Mouse (Mus musculus) hindbrain, embryonic 14.5 days (tissue): ENCODE measurements around the gene Btbd18. TPM values are rescaled to one million over a fixed set of nuclear protein-coding genes. Genes with fewer than 3 reads are reported as not detected.

ENCODE experiments used
- ATAC-seq: fragments of 200-750 bp; cut with Nextera tagmentation; 2 replicates; pipeline ENCODE4 v1.8.0; 2017; ENCODE audit warnings: moderate number of reproducible peaks, mild to moderate bottlenecking, moderate TSS enrichment, moderate library complexity; ENCODE audit not compliant: low FRiP score
- DNase-seq: peaks from one replicate; pipeline ENCODE4 v3.0.0-alpha.2; 2015; ENCODE audit warnings: low spot score
- H3K27ac ChIP-seq: fragments of 300-500 bp; sonication (generic); 2 replicates; pipeline ENCODE4 v1.5.1; 2014; ENCODE audit warnings: mild to moderate bottlenecking, moderate library complexity
- H3K27me3 ChIP-seq: fragments of 300-500 bp; sonication (generic); 2 replicates; pipeline ENCODE4 v1.6.1; 2014; ENCODE audit warnings: mild to moderate bottlenecking, low read length, mixed read lengths; ENCODE audit not compliant: control insufficient read depth, insufficient read depth
- H3K36me3 ChIP-seq: fragments of 300-500 bp; sonication (generic); replicated peaks from 2 replicates; pipeline ENCODE4 v1.6.1; 2014; ENCODE audit not compliant: control insufficient read depth, insufficient read depth
- H3K4me1 ChIP-seq: fragments of 300-500 bp; sonication (generic); replicated peaks from 2 replicates; pipeline ENCODE4 v1.6.1; 2014; ENCODE audit warnings: antibody characterized with exemption, low read length, mixed read lengths; ENCODE audit not compliant: control insufficient read depth, insufficient read depth
- H3K4me2 ChIP-seq: fragments of 300-500 bp; sonication (generic); replicated peaks from 2 replicates; pipeline ENCODE4 v1.6.1; 2014; ENCODE audit warnings: mild to moderate bottlenecking, moderate library complexity
- H3K4me3 ChIP-seq: fragments of 300-500 bp; sonication (generic); replicated peaks from 2 replicates; pipeline ENCODE4 v1.5.1; 2014; ENCODE audit warnings: mild to moderate bottlenecking, low read length
- H3K9ac ChIP-seq: fragments of 300-500 bp; sonication (generic); 2 replicates; pipeline ENCODE4 v1.6.1; 2014
- H3K9me3 ChIP-seq: fragments of 300-500 bp; sonication (generic); 2 replicates; pipeline ENCODE4 v1.6.1; 2016; ENCODE audit warnings: low read length; ENCODE audit not compliant: control insufficient read depth
- WGBS: fragments of 180-500 bp; shearing (Covaris S2); extraction: QIAGEN DNeasy Blood & Tissue Kit; methylation state at CpG from one replicate; pipeline ENCODE4 v1.1.7; 2014; 5-methylcytosine and 5-hydroxymethylcytosine counted together
- polyA plus RNA-seq: library from polyadenylated mRNA; unstranded; fragments of >200 nt; fragmentation: Nextera tagmentation; extraction: Ambion mirVana; gene quantifications from 2 replicates; pipeline ENCODE4 v1.2.1, GENCODE M21; 2014

The Btbd18 gene
- polyA plus RNA-seq, 1 experiment from 2014 or later, result 0.16 TPM

DNA sequence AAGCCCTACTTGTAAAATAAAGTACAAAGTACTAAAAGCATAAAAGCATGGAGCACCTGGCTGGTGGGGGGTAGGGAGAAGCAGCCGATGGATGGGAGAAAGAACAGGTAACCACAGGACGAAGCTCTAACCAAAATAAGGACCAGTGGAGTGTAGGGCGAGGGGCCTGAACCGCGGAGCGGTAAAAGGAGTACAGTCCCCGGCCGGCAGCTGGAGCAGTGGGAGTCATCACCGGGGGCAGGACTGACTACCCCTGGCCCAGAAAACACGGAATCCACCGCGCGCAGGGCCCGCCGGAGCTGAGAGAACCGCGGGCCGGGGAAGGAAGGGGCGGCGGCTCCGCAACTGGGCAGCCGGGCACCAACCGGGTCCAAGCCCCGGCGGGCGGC is 55.5 kb downstream of the Btbd18 start:
- no peak; the same call in 1 of the 2 replicates for ATAC-seq
- WGBS, result under 1% methylated on average over 22 of the region's 26 CpGs

DNA sequence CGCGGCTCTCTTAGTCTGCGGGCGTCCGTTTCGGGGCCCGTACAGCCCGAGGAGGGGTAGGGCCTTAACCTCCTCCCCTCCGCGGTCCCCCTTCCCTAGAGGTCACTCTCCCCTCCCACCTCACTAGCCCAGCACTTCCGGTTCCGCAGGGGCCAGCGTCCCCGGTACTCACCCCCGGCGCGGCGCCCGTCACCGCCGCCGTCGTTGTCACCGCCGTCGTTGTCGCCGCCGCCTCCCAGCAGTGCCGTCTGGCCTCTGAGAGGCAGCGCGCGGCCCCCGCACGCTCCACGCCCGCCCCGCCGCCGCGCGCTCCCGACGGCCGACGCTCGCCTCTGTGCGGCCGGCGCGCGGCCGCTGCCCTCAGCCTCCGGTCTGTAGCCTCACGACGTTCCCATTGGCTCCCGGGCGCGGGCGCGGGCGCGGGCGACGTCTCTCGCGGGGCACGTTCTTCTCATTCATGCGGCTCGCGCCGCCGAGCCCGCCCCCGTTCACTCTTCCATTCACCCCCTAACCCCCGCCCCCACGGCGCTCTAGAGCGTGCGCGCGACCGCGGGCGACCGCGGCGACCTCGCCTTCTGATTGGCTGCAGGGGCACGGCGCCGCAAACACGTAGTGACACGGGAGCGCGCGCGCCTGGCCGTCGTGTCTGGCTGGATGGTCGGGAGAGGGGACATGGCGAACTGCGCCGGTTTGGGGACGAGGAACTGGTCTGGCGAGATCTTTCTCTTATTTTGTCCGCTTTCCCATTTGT is 56.1 kb downstream of the Btbd18 start, which contains the start of gene Zdhhc5:
TSS of gene Zdhhc5 (minus strand) at position 370 of the 751 bp plus-strand sequence.
- Histone ChIP-seq H3K9ac (peak within 1 kb of the TSS; percentile 96), H3K4me1 (peaks cover 16% of the 10 kb centered on the region), H3K27me3 (no peaks in the 10 kb centered on the region), H3K4me3 (peak within 1 kb of the TSS; percentile 98), H3K9me3 (no peaks in the 10 kb centered on the region), H3K27ac (peak within 1 kb of the TSS; percentile 95), H3K36me3 (peaks cover 13% of the 10 kb centered on the region), H3K4me2 (peak within 1 kb of the TSS; percentile 89)
- under 1% methylated on average over 96 of the region's 107 CpGs for WGBS
- ATAC-seq (peak; percentile 98), DNase-seq (peak; percentile 97)

More for the DNA sequence above, 55.5 kb downstream of the Btbd18 start:
- H3K27ac ChIP-seq, result peak overlapping the region; percentile 95
- peaks cover 18% of the 10 kb centered on the region for H3K36me3 ChIP-seq
- peak overlapping the region; percentile 98 for H3K4me3 ChIP-seq
- no peaks in the 10 kb centered on the region for H3K27me3 ChIP-seq
- H3K9ac ChIP-seq, result peak overlapping the region; percentile 96
- H3K9me3 ChIP-seq, result no peaks in the 10 kb centered on the region
- H3K4me1 ChIP-seq, result peaks cover 16% of the 10 kb centered on the region
- H3K4me2 ChIP-seq, result peak overlapping the region; percentile 82
- DNase-seq, result no peak

DNA sequence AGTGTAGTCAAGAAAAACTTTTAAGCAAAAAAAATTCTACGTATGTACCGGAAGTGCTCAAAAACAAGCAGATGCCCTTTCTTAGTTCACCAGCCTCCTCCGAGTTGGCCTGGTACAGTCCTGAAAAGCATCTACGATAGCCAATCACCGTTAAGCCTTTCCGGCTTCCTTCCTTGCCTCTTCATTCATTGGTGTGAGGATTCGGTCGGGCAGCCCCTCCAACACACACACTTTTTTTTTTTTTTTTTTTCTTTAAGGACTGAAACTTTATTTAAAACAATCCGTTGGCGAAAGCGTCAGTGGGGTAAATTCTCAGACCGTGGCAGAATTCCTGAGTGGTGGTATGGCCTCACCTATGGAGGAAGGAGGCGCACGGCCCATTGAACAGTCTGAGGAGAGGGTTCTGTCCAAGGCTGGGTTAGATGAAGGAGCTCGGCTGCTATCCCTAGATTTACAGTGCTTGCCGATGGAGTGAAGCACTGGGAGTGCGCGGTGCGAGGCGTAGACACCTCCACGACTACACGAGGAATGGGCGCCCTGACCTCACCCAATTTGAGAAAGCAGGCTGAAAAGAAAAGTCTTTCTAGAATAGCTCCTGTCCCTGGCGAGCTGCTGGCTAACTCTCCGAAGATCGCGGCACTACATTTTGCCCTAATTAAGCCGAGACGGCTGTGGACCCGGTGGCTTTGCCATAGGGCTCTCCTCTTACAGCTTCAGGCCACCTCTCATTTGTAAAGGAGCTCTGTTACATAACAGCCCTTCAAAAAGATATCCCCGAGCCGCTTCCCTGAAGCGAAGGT is 56.9 kb downstream of the Btbd18 start:
- Histone ChIP-seq H3K27ac (peak overlapping the region; percentile 95), H3K4me3 (peak overlapping the region; percentile 98), H3K36me3 (peaks cover 6% of the 10 kb centered on the region), H3K27me3 (no peaks in the 10 kb centered on the region), H3K4me1 (peaks cover 16% of the 10 kb centered on the region), H3K9ac (peak overlapping the region; percentile 69), H3K9me3 (no peaks in the 10 kb centered on the region), H3K4me2 (peak overlapping the region; percentile 89)
- peak; percentile 95 for ATAC-seq
- WGBS, result under 1% methylated on average over 33 of the region's 33 CpGs
- DNase-seq, result peak; percentile 87

DNA sequence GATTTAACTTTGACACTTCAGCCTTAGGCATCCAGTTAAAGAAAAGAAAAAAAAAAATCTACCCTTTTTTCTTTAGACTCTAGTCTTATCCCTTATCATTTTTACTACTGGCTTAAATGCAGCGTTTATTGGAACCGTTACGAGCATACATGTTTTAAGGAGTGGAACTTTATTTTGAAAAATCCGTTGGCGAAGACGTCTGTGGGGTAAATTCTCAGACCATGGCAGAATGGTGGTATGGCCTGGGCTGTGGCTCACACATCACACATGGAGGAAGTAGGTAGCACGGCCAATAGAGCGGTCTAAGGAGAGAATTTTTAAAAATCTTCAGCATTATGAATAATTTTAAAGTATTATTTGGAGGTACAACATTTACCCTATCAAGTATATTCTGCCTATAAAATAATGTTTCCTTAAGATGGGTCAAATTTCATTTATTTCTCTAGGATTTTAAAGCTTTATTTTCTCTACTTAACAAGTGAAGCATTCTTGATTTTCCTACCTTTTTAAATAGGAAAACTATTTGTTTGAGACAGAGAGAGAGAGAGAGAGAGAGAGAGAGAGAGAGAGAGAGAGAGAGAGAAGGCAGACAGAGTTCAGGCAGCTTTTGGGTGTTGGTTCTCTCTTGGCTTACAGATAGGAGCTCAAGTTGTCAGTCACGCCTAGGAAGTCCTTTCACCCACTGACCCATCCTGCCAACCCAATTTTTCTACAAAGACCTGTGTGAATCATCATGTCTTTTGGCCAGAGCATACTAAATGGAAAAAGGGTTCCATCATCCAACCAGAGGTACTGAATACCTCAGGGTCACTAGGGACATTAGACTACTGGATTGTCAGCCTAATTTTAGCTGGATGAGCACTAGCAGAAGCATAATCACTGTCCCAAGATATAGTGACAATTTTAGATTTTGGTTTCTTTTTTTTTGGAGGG is 57.8 kb downstream of the Btbd18 start:
- Histone ChIP-seq H3K9ac (peak overlapping the region; percentile 69), H3K4me2 (peak overlapping the region; percentile 89), H3K4me1 (peaks cover 16% of the 10 kb centered on the region), H3K4me3 (peak overlapping the region; percentile 98), H3K27me3 (no peaks in the 10 kb centered on the region), H3K27ac (peak overlapping the region; percentile 95), H3K36me3 (peaks cover 10% of the 10 kb centered on the region), H3K9me3 (no peaks in the 10 kb centered on the region)
- DNase-seq (no peak), ATAC-seq (no peak)
- WGBS, result 37% methylated on average over 9 of the region's 9 CpGs

DNA sequence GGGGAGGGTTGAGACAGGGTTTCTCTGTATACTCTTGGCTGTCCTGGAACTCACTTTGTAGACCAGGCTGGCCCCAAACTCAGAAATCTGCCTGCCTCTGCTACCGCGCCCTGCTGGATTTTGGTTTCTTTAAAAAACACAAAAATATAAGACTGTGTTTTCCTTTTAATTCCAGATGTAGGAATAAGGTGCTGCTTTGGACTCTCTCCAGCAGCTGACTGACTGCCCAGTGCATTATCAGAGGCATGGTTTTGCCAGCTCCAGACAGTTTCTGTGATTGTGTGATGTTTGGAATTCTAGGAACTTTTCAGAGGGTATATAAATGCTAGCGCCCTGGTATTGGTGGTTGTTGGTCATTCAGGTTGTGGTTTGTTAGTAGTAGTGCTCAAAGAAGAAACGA is 58.5 kb downstream of the Btbd18 start:
- DNase-seq, result no peak
- H3K4me1 ChIP-seq, result peaks cover 16% of the 10 kb centered on the region
- no peak overlapping the region for H3K4me3 ChIP-seq
- H3K4me2 ChIP-seq, result no peak overlapping the region
- ATAC-seq, result no peak
- no peak overlapping the region for H3K27ac ChIP-seq
- no peaks in the 10 kb centered on the region for H3K9me3 ChIP-seq
- whole genome bisulfite sequencing, result 97% methylated on average over 4 of the region's 4 CpGs
- H3K27me3 ChIP-seq, result no peaks in the 10 kb centered on the region
- peaks cover 17% of the 10 kb centered on the region for H3K36me3 ChIP-seq
- no peak overlapping the region for H3K9ac ChIP-seq

Other genes with a start within 250 kb of the Btbd18 start
- gene Calcrl, start 233.7 kb upstream of the Btbd18 start, polyA plus RNA-seq, result 22.3 and 23.1 TPM in 2 replicates
- 19.0 and 20.4 TPM in 2 replicates for gene Tfpi, start 182.3 kb upstream of the Btbd18 start, polyA plus RNA-seq
- 30.7 and 34.8 TPM in 2 replicates for gene Ctnnd1, start 8.3 kb upstream of the Btbd18 start, polyA plus RNA-seq
- gene Selenoh, start 11.7 kb downstream of the Btbd18 start, polyA plus RNA-seq, result 196 and 205 TPM in 2 replicates
- gene Gm28635, start 19.0 kb downstream of the Btbd18 start, polyA plus RNA-seq, result not detected in 2 replicates
- gene Med19, start 19.3 kb downstream of the Btbd18 start, polyA plus RNA-seq, result 59.3 and 61.3 TPM in 2 replicates
- gene Tmx2, start 20.1 kb downstream of the Btbd18 start, polyA plus RNA-seq, result 316 and 341 TPM in 2 replicates
- 21.9 and 22.5 TPM in 2 replicates for gene Zdhhc5, start 56.1 kb downstream of the Btbd18 start, polyA plus RNA-seq
- gene Clp1, start 68.3 kb downstream of the Btbd18 start, polyA plus RNA-seq, result 21.3 and 22.3 TPM in 2 replicates
- 12.5 and 13.1 TPM in 2 replicates for gene Ypel4, start 75.0 kb downstream of the Btbd18 start, polyA plus RNA-seq
- 2.9 and 3.4 TPM in 2 replicates for gene Gm19426, start 84.6 kb downstream of the Btbd18 start, polyA plus RNA-seq
- 36.2 and 36.3 TPM in 2 replicates for gene Serping1, start 116.4 kb downstream of the Btbd18 start, polyA plus RNA-seq
- 18.6 and 24.0 TPM in 2 replicates for gene Ube2l6, start 139.7 kb downstream of the Btbd18 start, polyA plus RNA-seq
- gene Smtnl1, start 163.6 kb downstream of the Btbd18 start, polyA plus RNA-seq, result not detected in 2 replicates
- gene Timm10, start 167.9 kb downstream of the Btbd18 start, polyA plus RNA-seq, result 75.8 and 83.3 TPM in 2 replicates
- 1.5 and 1.6 TPM in 2 replicates for gene Slc43a1, start 179.8 kb downstream of the Btbd18 start, polyA plus RNA-seq
- 3.8 and 4.5 TPM in 2 replicates for gene Rtn4rl2, start 227.6 kb downstream of the Btbd18 start, polyA plus RNA-seq